Mouse (Mus musculus) embryonic facial prominence, embryonic 13.5 days (tissue): ENCODE measurements at regions not wholly inside any gene's neighbourhood (a gene's known extent, or its start where the extent isn't known, plus 50 kb on each side); places are given as distances from the start of the nearest gene placed in this dataset.

Experiments used
- ATAC-seq: fragments of 200-750 bp; cut with Nextera tagmentation; 2 replicates; pipeline ENCODE4 v1.8.0; 2017; ENCODE audit warnings: low read depth; ENCODE audit not compliant: insufficient number of reproducible peaks, insufficient read depth, low FRiP score, low TSS enrichment
- H3K27ac ChIP-seq: fragments of 300-500 bp; sonication (generic); 2 replicates; pipeline ENCODE4 v1.5.1; 2015; ENCODE audit warnings: moderate library complexity, mild to moderate bottlenecking, inconsistent platforms
- H3K27me3 ChIP-seq: fragments of 300-500 bp; sonication (generic); 2 replicates; pipeline ENCODE4 v1.6.1; 2015; ENCODE audit warnings: mild to moderate bottlenecking, inconsistent platforms
- H3K36me3 ChIP-seq: fragments of 300-500 bp; sonication (generic); 2 replicates; pipeline ENCODE4 v1.6.1; 2015; ENCODE audit warnings: mild to moderate bottlenecking, inconsistent platforms
- H3K4me1 ChIP-seq: fragments of 300-500 bp; sonication (generic); 2 replicates; pipeline ENCODE4 v1.6.1; 2015; ENCODE audit warnings: inconsistent platforms
- H3K4me2 ChIP-seq: fragments of 300-500 bp; sonication (generic); 2 replicates; pipeline ENCODE4 v1.6.1; 2015; ENCODE audit warnings: moderate library complexity, mild to moderate bottlenecking, inconsistent platforms
- H3K4me3 ChIP-seq: fragments of 300-500 bp; sonication (generic); 2 replicates; pipeline ENCODE4 v1.5.1; 2015; ENCODE audit warnings: mild to moderate bottlenecking, inconsistent platforms
- H3K9ac ChIP-seq: fragments of 300-500 bp; sonication (generic); 2 replicates; pipeline ENCODE4 v1.6.1; 2015; ENCODE audit warnings: mild to moderate bottlenecking, inconsistent platforms
- H3K9me3 ChIP-seq: fragments of 300-500 bp; sonication (generic); 2 replicates; pipeline ENCODE4 v1.6.1; 2016; ENCODE audit warnings: inconsistent platforms
- WGBS: fragments of 180-500 bp; shearing (Covaris S2); methylation state at CpG from one replicate; pipeline ENCODE4 v1.1.7; 2015; ENCODE audit warnings: mixed read lengths; 5-methylcytosine and 5-hydroxymethylcytosine counted together

- H3K36me3 ChIP-seq: no peaks in the 10 kb centered on the region
- H3K27ac ChIP-seq: no peak overlapping the region
- H3K4me1 ChIP-seq: no peaks in the 10 kb centered on the region
- no peaks in the 10 kb centered on the region for H3K9me3 ChIP-seq
- no peak overlapping the region for H3K9ac ChIP-seq
- 66% methylated on average over 4 of the region's 4 CpGs for WGBS
- H3K4me2 ChIP-seq: no peak overlapping the region
- no peaks in the 10 kb centered on the region for H3K27me3 ChIP-seq
- ATAC-seq: no peak
- H3K4me3 ChIP-seq: no peak overlapping the region
Measured at GRCm38 (mm10) chr14:115031734-115032133, 60.3 kb upstream of the Gpc5 start.

- Histone ChIP-seq H3K4me3 (no peak overlapping the region), H3K9me3 (no peaks in the 10 kb centered on the region), H3K9ac (no peak overlapping the region), H3K4me2 (no peak overlapping the region), H3K36me3 (no peaks in the 10 kb centered on the region), H3K27me3 (no peaks in the 10 kb centered on the region), H3K4me1 (no peaks in the 10 kb centered on the region; the same call in 1 of the 2 replicates), H3K27ac (no peak overlapping the region)
- ATAC-seq: no peak
- WGBS: 86% methylated on average over 5 of the region's 5 CpGs
Measured at GRCm38 (mm10) chr14:115033375-115033969, 58.5 kb upstream of the Gpc5 start.

GRCm38 (mm10) chr14:115034718-115035437, 57.1 kb upstream of the Gpc5 start:
- ATAC-seq: no peak
- no peaks in the 10 kb centered on the region for H3K9me3 ChIP-seq
- no peaks in the 10 kb centered on the region; the same call in 1 of the 2 replicates for H3K4me1 ChIP-seq
- no peak overlapping the region for H3K9ac ChIP-seq
- 91% methylated on average over 10 of the region's 10 CpGs for WGBS
- no peaks in the 10 kb centered on the region for H3K36me3 ChIP-seq
- H3K4me3 ChIP-seq: no peak overlapping the region
- H3K27ac ChIP-seq: no peak overlapping the region
- no peaks in the 10 kb centered on the region for H3K27me3 ChIP-seq
- H3K4me2 ChIP-seq: no peak overlapping the region

- Histone ChIP-seq H3K27me3 (no peaks in the 10 kb centered on the region), H3K27ac (no peak overlapping the region), H3K9ac (no peak overlapping the region), H3K4me3 (no peak overlapping the region), H3K4me1 (no peaks in the 10 kb centered on the region; the same call in 1 of the 2 replicates), H3K4me2 (no peak overlapping the region), H3K9me3 (no peaks in the 10 kb centered on the region), H3K36me3 (no peaks in the 10 kb centered on the region)
- no peak for ATAC-seq
- 8% methylated on average over 5 of the region's 5 CpGs for WGBS
Measured at GRCm38 (mm10) chr14:115037086-115037793, 54.8 kb upstream of the Gpc5 start.

GRCm38 (mm10) chr14:115038788-115039187, 53.2 kb upstream of the Gpc5 start:
- WGBS: 33% methylated on average over 5 of the region's 5 CpGs
- Histone ChIP-seq H3K36me3 (peaks cover 7% of the 10 kb centered on the region), H3K27ac (no peak overlapping the region), H3K27me3 (no peaks in the 10 kb centered on the region), H3K4me2 (no peak overlapping the region), H3K4me1 (peaks cover 10% of the 10 kb centered on the region), H3K9me3 (no peaks in the 10 kb centered on the region), H3K4me3 (no peak overlapping the region), H3K9ac (no peak overlapping the region)
- ATAC-seq: no peak

- peaks cover 13% of the 10 kb centered on the region for H3K36me3 ChIP-seq
- H3K4me1 ChIP-seq: peaks cover 16% of the 10 kb centered on the region
- peak overlapping the region; percentile 86; the same call in 1 of the 2 replicates for H3K4me3 ChIP-seq
- no peak overlapping the region for H3K9ac ChIP-seq
- no peak overlapping the region for H3K27ac ChIP-seq
- H3K9me3 ChIP-seq: no peaks in the 10 kb centered on the region
- peak overlapping the region; percentile 86 for H3K4me2 ChIP-seq
- no peak for ATAC-seq
- no peaks in the 10 kb centered on the region for H3K27me3 ChIP-seq
- WGBS: 59% methylated on average over 5 of the region's 5 CpGs
Measured at GRCm38 (mm10) chr14:115039524-115039923, 52.5 kb upstream of the Gpc5 start.

- peak; percentile 44 for ATAC-seq
- H3K9ac ChIP-seq: peak overlapping the region; percentile 99
- no peaks in the 10 kb centered on the region for H3K27me3 ChIP-seq
- peak overlapping the region; percentile 92 for H3K27ac ChIP-seq
- WGBS: 1% methylated on average over 30 of the region's 30 CpGs
- peak overlapping the region; percentile 86 for H3K4me3 ChIP-seq
- peaks cover 16% of the 10 kb centered on the region for H3K4me1 ChIP-seq
- H3K9me3 ChIP-seq: no peaks in the 10 kb centered on the region
- peaks cover 18% of the 10 kb centered on the region for H3K36me3 ChIP-seq
- H3K4me2 ChIP-seq: peak overlapping the region; percentile 86
Measured at GRCm38 (mm10) chr14:115040091-115040571, 51.9 kb upstream of the Gpc5 start.

GRCm38 (mm10) chr14:115040578-115041206, 51.3 kb upstream of the Gpc5 start:
- Histone ChIP-seq H3K4me1 (peaks cover 16% of the 10 kb centered on the region), H3K36me3 (peaks cover 24% of the 10 kb centered on the region), H3K27ac (peak overlapping the region; percentile 92), H3K9ac (peak overlapping the region; percentile 99), H3K27me3 (no peaks in the 10 kb centered on the region), H3K9me3 (no peaks in the 10 kb centered on the region), H3K4me3 (peak overlapping the region; percentile 86), H3K4me2 (peak overlapping the region; percentile 86)
- ATAC-seq: peak; percentile 85
- under 1% methylated on average over 58 of the region's 94 CpGs for WGBS

GRCm38 (mm10) chr14:115041336-115042054, 50.5 kb upstream of the Gpc5 start:
- peak; percentile 28 for ATAC-seq
- peaks cover 30% of the 10 kb centered on the region for H3K36me3 ChIP-seq
- under 1% methylated on average over 62 of the region's 126 CpGs for WGBS

GRCm38 (mm10) chr14:115042055-115042564, 49.9 kb upstream of the Gpc5 start:
- peak overlapping the region; percentile 99 for H3K9ac ChIP-seq
- peaks cover 19% of the 10 kb centered on the region for H3K4me1 ChIP-seq
- H3K4me3 ChIP-seq: peak overlapping the region; percentile 86
- no peaks in the 10 kb centered on the region for H3K9me3 ChIP-seq
- H3K4me2 ChIP-seq: peak overlapping the region; percentile 70
- H3K27ac ChIP-seq: peak overlapping the region; percentile 92
- peak; percentile 69 for ATAC-seq
- peaks cover 36% of the 10 kb centered on the region for H3K36me3 ChIP-seq
- WGBS: under 1% methylated on average over 20 of the region's 51 CpGs
- H3K27me3 ChIP-seq: no peaks in the 10 kb centered on the region

More at GRCm38 (mm10) chr14:115041336-115042054, 50.5 kb upstream of the Gpc5 start:
- Histone ChIP-seq H3K27ac (peak overlapping the region; percentile 92), H3K4me2 (peak overlapping the region; percentile 86), H3K9ac (peak overlapping the region; percentile 99), H3K9me3 (no peaks in the 10 kb centered on the region), H3K27me3 (no peaks in the 10 kb centered on the region), H3K4me1 (peaks cover 19% of the 10 kb centered on the region), H3K4me3 (peak overlapping the region; percentile 86)
